Mouse (Mus musculus) forebrain, embryonic 10.5 days (tissue): ENCODE measurements around the gene Ak4. TPM values are rescaled to one million over a fixed set of nuclear protein-coding genes. Genes with fewer than 3 reads are reported as not detected.
"Not testable (repeated sequence)": the region's sequence is repeated elsewhere in the genome, so short reads cannot be mapped to it uniquely, and the experiment has no call there.

ENCODE experiments used
- DNase-seq: peaks from one replicate; pipeline ENCODE4 v3.0.0-alpha.2; 2017; ENCODE audit warnings: low spot score; ENCODE audit errors: extremely low spot score
- H3K27ac ChIP-seq: fragments of 300-500 bp; sonication (generic); 2 replicates; pipeline ENCODE4 v1.5.1; 2016; ENCODE audit warnings: mild to moderate bottlenecking
- H3K27me3 ChIP-seq: fragments of 300-500 bp; sonication (generic); 2 replicates; pipeline ENCODE4 v1.6.1; 2016; ENCODE audit warnings: mild to moderate bottlenecking; ENCODE audit not compliant: poor library complexity, severe bottlenecking
- H3K36me3 ChIP-seq: fragments of 300-500 bp; sonication (generic); replicated peaks from 2 replicates; pipeline ENCODE4 v1.6.1; 2016; ENCODE audit warnings: mild to moderate bottlenecking, moderate library complexity
- H3K4me1 ChIP-seq: fragments of 300-500 bp; sonication (generic); 2 replicates; pipeline ENCODE4 v1.6.1; 2016
- H3K4me3 ChIP-seq: fragments of 300-500 bp; sonication (generic); 2 replicates; pipeline ENCODE4 v1.5.1; 2016; ENCODE audit warnings: mild to moderate bottlenecking, moderate library complexity
- H3K9me3 ChIP-seq: fragments of 300-500 bp; sonication (generic); 2 replicates; pipeline ENCODE4 v1.6.1; 2016; ENCODE audit warnings: mild to moderate bottlenecking, moderate library complexity
- WGBS: fragments of 180-500 bp; shearing (Covaris S2); methylation state at CpG from one replicate; pipeline ENCODE4 v1.1.7; 2016; 5-methylcytosine and 5-hydroxymethylcytosine counted together
- polyA plus RNA-seq: library from polyadenylated mRNA; unstranded; fragments of >200 nt; fragmentation: Nextera tagmentation; extraction: Ambion mirVana; gene quantifications from 2 replicates; pipeline ENCODE4 v1.2.1, GENCODE M21; 2016

The Ak4 gene
- polyA plus RNA-seq, 1 experiment from 2014 or later, result 43.9 TPM

DNA sequence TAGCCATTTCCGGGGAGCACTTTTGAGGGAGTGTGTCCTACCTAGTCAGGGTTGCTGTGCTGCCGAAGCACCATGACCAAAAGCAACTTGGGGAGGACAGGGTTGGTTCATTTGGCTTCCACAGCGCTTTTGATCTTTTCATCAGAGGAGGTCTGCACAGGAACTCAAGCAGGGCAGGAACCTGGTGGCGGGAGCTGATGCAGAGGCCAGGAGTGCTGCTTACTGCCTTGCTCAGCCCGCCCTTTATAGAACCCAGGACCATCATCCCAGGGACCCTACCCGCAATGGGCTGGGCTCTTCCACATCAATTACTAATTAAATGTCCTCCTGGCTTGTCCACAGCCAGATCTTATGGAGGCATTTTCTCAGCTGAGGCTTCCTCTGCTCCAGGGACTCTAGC lies 7.5 kb downstream of the Ak4 start:
- Histone ChIP-seq H3K27me3 (no peaks in the 10 kb centered on the region), H3K4me1 (peaks cover 13% of the 10 kb centered on the region), H3K4me3 (no peak overlapping the region), H3K36me3 (peaks cover 50% of the 10 kb centered on the region), H3K9me3 (no peaks in the 10 kb centered on the region), H3K27ac (no peak overlapping the region)
- WGBS, result 85% methylated on average over 6 of the region's 6 CpGs
- DNase-seq, result no peak

DNA sequence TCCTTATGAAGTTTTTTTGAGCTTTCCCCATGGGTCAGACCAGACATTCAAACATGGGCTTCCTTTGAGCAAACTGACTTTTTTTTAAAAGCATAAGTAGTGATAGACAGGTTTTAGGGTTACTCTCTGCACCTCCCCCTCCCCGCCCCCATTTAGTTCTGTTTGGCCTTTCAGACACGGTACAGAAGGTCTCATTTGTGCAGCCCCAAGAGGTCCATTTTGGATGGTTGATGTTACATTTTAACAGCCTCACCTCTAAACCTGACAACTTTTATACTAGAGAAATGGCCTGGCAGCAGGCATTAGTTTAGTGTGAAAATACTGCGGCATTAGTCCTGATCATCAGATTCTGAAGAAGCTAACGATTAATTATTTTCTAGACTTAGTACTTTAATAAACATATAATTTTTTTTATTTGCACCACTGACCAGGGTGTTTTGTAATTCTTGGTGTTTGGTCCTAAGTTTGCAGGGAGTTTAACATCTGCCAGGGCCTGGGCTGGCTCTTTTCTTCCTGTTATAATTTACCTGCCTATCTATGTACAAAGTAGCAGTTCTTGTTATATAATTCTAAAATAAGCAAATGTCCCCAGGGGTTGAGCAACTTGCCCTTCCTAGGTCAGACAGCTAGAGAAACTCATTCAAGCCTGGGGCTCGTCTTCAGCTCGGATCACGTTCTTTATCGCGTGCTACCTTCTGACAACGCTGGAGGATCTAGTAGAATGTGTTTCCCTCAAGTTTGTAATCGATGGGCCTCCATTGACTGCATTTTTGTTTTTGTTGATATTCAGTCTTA lies 9.0 kb downstream of the Ak4 start:
- WGBS, result 89% methylated on average over 11 of the region's 11 CpGs
- H3K36me3 ChIP-seq, result peaks cover 41% of the 10 kb centered on the region
- no peak overlapping the region for H3K4me3 ChIP-seq
- no peak overlapping the region for H3K27ac ChIP-seq
- peaks cover 10% of the 10 kb centered on the region for H3K4me1 ChIP-seq
- DNase-seq, result no peak
- no peaks in the 10 kb centered on the region for H3K9me3 ChIP-seq
- H3K27me3 ChIP-seq, result no peaks in the 10 kb centered on the region

DNA sequence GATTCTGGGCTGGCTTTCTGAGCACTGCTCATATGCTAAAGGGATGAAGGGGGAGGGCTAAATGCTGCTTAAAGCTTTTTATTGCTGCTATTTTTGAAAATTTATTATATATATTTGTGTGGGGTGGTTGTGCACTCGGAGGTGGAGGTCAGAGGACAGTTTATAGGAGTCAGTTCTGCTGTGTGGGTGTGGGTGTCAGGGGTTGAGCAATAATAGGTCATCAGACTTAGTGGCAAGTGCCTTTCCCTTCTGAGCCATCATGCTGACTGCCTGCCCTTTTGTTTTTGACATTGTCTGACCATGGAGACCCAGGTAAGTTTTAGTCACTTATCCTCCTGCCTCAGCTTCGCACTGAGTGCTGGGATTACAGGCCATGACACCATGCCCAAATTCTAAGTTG lies 10.0 kb downstream of the Ak4 start:
- Histone ChIP-seq H3K4me3 (no peak overlapping the region), H3K27me3 (no peaks in the 10 kb centered on the region), H3K4me1 (peaks cover 9% of the 10 kb centered on the region), H3K27ac (no peak overlapping the region), H3K9me3 (no peaks in the 10 kb centered on the region), H3K36me3 (peaks cover 41% of the 10 kb centered on the region)
- 83% methylated on average over 2 of the region's 2 CpGs for WGBS
- DNase-seq, result no peak

- no peak for DNase-seq
- 92% methylated on average over 6 of the region's 6 CpGs for WGBS
- peaks cover 44% of the 10 kb centered on the region for H3K36me3 ChIP-seq
- H3K9me3 ChIP-seq, result no peaks in the 10 kb centered on the region
- H3K27ac ChIP-seq, result no peak overlapping the region
- H3K4me3 ChIP-seq, result no peak overlapping the region
- 0 out of 2 replicates have a peak, but pooled peaks cover 4% of the 10 kb centered on the region for H3K4me1 ChIP-seq
- no peaks in the 10 kb centered on the region for H3K27me3 ChIP-seq
These were observed 10.9 kb downstream of the Ak4 start for GRCm38 (mm10) chr4:101430000-101430399.

DNA sequence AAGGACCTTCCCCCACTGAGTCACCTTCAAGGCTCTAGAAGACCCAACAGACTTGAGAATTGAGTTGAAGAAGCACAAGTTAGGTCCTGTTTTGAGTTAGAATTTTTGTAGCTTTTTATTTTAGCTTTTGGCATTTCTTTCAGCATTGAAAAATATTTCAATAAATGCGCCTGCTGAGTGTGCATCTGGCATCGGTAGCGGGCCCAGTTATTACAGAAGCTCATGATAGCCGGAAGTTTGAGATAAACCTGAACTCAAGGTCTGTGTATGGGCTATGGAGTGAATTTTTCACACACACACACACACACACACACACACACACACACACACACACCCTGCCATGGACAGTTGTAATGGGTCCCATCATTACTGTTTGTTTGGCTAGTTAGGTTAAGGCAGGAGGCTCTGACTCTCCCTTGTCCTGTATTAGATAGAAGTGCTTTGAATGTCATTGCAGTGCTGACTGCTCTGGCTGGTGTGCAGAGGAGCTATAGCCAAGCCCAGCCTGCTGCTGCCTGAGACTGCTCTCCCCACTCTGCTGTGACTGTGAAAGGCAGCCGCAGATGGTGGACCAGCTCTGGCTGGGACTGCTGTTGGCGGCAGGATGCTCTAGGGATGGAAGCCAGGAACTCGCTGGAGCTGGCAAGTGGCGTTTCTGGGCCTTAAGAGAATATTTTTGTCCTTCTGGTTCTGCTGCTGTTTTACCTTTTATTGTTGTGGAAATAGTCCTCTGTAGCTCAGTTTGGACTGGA lies 17.9 kb downstream of the Ak4 start:
- no peak overlapping the region for H3K27ac ChIP-seq
- peaks cover 8% of the 10 kb centered on the region for H3K4me1 ChIP-seq
- H3K36me3 ChIP-seq, result peaks cover 14% of the 10 kb centered on the region
- no peak for DNase-seq
- H3K4me3 ChIP-seq, result no peak overlapping the region
- H3K9me3 ChIP-seq, result no peaks in the 10 kb centered on the region
- WGBS, result 91% methylated on average over 8 of the region's 8 CpGs
- H3K27me3 ChIP-seq, result no peaks in the 10 kb centered on the region

- H3K27ac ChIP-seq, result no peak overlapping the region
- peaks cover 11% of the 10 kb centered on the region for H3K36me3 ChIP-seq
- H3K4me3 ChIP-seq, result no peak overlapping the region
- peaks cover 8% of the 10 kb centered on the region for H3K4me1 ChIP-seq
- no peaks in the 10 kb centered on the region for H3K27me3 ChIP-seq
- H3K9me3 ChIP-seq, result no peaks in the 10 kb centered on the region
- DNase-seq, result no peak
- 90% methylated on average over 8 of the region's 8 CpGs for WGBS
These were observed 19.2 kb downstream of the Ak4 start for GRCm38 (mm10) chr4:101438271-101438670.

DNA sequence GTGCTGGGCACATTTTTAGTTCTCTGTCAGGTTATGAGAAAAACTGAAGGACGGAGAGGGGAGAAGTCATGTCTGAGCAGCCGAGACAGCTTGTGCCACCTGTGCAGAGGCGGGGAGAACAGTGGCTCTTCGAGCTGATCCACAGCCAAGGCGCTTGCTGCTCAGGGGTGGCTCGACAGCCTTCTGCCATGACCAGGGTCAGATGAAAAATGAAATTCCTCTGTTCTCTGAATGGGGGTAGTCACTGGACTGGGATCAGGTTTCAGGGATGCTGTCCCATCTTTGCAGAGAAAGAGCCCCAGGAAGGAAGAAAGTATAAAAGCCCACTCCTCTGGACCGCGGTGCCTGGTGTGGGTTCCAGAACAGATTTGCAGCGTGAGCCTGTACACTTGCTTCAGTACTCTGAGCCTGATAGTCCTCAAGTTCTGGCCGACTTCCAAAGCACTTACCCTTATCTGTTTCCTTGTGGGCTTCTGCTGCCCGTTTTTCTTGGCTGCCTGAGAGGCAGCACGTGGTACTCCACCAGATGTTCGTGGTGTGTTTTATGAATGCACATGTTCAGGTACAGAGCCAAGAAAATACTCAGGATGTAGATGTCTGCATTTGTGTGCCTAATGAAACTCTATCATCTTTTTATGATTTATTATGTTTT lies 20.8 kb downstream of the Ak4 start:
- DNase-seq, result no peak
- WGBS, result 90% methylated on average over 13 of the region's 13 CpGs
- peak overlapping the region; percentile 35; the same call in 1 of the 2 replicates for H3K27ac ChIP-seq
- H3K9me3 ChIP-seq, result no peaks in the 10 kb centered on the region
- H3K4me3 ChIP-seq, result no peak overlapping the region
- H3K27me3 ChIP-seq, result no peaks in the 10 kb centered on the region
- peaks cover under 1% of the 10 kb centered on the region; the same call in 1 of the 2 replicates for H3K36me3 ChIP-seq
- H3K4me1 ChIP-seq, result peaks cover 8% of the 10 kb centered on the region

DNA sequence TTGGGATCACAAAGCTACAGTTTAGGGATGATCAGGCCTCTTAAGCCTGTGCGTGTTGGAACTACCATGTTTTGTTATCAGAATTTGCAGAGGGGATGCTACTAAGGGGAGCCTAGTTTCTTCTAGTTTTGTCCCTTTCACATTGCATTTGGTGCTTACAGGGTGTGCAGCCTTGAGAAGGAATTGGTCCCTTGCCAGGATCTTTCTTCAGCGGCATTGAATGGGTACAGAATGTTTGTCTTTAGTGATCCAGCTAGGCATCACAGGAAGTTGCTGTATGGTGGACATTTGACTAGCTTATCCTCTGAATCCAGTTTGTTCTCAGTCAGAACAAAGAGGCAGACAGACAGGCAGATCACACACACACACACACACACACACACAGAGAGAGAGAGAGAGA lies 23.7 kb downstream of the Ak4 start:
- H3K36me3 ChIP-seq, result peaks cover 23% of the 10 kb centered on the region
- no peak overlapping the region for H3K4me3 ChIP-seq
- no peak for DNase-seq
- H3K4me1 ChIP-seq, result peaks cover 8% of the 10 kb centered on the region
- H3K27ac ChIP-seq, result no peak overlapping the region
- H3K9me3 ChIP-seq, result no peaks in the 10 kb centered on the region
- WGBS, result 90% methylated on average over 2 of the region's 2 CpGs
- no peaks in the 10 kb centered on the region for H3K27me3 ChIP-seq

DNA sequence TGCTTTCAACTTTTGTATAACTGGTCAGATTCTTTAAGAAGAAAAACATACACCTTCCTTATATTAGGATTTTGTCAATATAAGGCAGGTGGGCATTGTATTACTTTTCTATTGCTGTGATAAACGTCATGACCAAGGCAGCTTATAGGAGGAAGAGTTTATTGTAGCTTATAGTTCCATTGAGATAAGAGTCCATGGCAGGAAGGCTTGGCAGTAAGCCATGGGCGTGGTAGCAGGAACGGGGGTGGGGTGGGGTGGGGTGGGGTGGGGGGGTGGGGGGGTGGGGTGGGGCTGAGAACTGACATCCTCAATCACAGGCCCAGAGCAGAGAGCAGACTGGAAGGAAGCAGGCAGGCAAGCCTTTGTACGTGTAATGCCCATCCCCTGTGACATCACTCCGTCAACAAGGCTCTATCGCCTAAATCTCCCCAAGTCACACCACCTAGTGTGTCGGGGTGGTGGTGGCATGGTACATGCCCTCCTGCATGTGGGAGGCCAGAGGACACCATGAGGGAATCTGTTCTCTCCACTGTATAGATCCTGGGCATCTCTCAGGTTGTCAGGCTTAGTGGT lies 24.4 kb downstream of the Ak4 start:
- H3K27ac ChIP-seq, result no peak overlapping the region
- no peaks in the 10 kb centered on the region for H3K27me3 ChIP-seq
- WGBS, result 88% methylated on average over 7 of the region's 7 CpGs
- H3K4me3 ChIP-seq, result no peak overlapping the region
- peaks cover 8% of the 10 kb centered on the region for H3K4me1 ChIP-seq
- no peaks in the 10 kb centered on the region for H3K9me3 ChIP-seq
- DNase-seq, result no peak
- H3K36me3 ChIP-seq, result peaks cover 29% of the 10 kb centered on the region

DNA sequence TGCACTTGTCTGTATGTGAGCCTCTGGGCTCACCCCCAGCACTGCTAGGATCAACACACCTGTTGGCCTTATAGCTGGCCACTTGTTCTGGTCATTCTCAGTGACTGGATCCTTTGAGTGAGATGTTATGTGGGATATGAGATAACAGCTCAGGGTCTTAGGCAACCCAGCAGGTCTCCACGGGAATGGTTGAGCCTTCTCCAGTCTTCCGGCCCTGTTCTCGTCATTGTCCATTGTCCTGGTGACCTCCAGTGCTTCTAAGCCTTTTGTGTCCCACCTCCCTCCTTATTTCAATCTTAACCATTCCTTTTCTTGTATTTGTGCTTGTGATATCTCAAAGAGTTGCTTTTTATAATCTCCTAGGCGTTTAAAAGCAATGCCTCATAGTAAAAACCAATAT lies 26.6 kb downstream of the Ak4 start:
- WGBS, result 87% methylated on average over 4 of the region's 4 CpGs

GRCm38 (mm10) chr4:101446606-101447005 lies 27.5 kb downstream of the Ak4 start:
- not testable (repeated sequence) for DNase-seq, H3K4me3 ChIP-seq, H3K9me3 ChIP-seq, H3K27me3 ChIP-seq, H3K4me1 ChIP-seq, H3K27ac ChIP-seq
- WGBS, result 94% methylated on average over 9 of the region's 9 CpGs
- H3K36me3 ChIP-seq, result peaks cover 57% of the 10 kb centered on the region

More for the DNA sequence above, 26.6 kb downstream of the Ak4 start:
- H3K4me3 ChIP-seq, result no peak overlapping the region
- H3K27ac ChIP-seq, result no peak overlapping the region
- peaks cover 47% of the 10 kb centered on the region for H3K36me3 ChIP-seq
- DNase-seq, result no peak
- no peaks in the 10 kb centered on the region for H3K9me3 ChIP-seq
- H3K4me1 ChIP-seq, result no peaks in the 10 kb centered on the region
- no peaks in the 10 kb centered on the region for H3K27me3 ChIP-seq

DNA sequence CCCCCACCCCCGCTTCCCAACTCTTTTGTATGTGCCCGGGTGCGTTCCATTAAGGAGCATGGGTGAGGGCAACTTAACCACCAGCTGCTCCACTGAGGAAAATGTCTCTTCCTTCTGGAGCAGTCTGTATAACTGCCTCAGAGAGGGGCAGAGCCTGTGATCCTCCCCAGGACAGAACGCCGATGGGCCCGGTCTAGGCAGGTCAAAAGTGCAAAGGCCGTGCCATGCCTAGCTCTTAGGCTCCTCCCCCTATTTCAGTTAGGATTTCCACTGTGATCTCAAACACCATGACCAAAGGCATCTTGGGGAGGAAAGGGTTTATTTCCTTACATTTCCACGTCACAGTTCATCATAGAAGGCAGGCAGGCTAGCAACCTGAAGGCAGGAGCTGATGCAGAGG lies 29.6 kb downstream of the Ak4 start:
- 90% methylated on average over 8 of the region's 8 CpGs for WGBS

More for the DNA sequence above, 29.6 kb downstream of the Ak4 start:
- Histone ChIP-seq H3K9me3 (no peaks in the 10 kb centered on the region), H3K4me1 (no peaks in the 10 kb centered on the region), H3K4me3 (no peak overlapping the region), H3K27ac (no peak overlapping the region), H3K36me3 (peaks cover 72% of the 10 kb centered on the region), H3K27me3 (no peaks in the 10 kb centered on the region)
- no peak for DNase-seq
